Mouse (Mus musculus): Measurements from ENCODE around the gene 2300002M23Rik.

DNA sequence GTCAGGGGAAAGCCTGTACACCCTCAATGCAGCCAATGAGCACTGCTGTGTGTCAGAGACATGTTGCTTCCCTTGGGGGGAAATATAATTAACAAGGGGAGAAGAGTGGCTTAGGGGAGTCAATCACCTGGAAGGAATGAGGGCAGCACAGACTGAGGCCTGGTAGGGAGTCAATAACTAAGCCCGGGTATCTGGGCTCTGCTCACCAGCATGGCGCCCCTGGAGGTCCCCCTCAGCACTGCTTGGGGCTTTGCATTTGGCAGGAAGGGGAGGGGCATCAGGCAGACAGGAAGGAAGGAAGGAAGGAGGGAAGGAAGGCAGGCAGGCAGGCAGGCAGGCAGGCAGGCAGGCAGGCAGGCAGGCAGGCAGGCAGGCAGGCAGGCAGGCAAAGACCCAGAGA, 19.8 kb upstream of the 2300002M23Rik start:
- no peak for TF ChIP-seq EP300 (IDR thresholded peaks at IDR 0.05; ENCODE audit: low read depth)
- 0 out of 2 replicates have a peak, but pooled peaks have one; percentile 9 for TF ChIP-seq CTCF (IDR thresholded peaks at IDR 0.05; ENCODE audit: low read depth)

Data from liver, postnatal 0 days (tissue).